Mouse (Mus musculus): Measurements from ENCODE around the gene Adrb1.

DNA sequence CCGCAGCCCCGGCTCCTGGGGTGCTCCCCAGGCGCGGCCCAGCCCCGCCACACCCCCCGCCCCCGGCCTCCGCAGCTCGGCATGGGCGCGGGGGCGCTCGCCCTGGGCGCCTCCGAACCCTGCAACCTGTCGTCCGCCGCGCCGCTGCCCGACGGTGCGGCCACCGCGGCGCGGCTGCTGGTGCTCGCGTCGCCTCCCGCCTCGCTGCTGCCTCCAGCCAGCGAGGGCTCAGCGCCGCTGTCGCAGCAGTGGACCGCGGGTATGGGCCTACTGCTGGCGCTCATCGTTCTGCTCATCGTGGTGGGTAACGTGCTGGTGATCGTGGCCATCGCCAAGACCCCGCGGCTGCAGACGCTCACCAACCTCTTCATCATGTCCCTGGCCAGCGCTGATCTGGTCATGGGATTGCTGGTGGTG is 300 bp downstream of the Adrb1 start:
- TF ChIP-seq CTCF (IDR thresholded peaks at IDR 0.05; ENCODE audit: insufficient read depth, low read length) (no peak), POLR2A (IDR thresholded peaks at IDR 0.05; ENCODE audit: borderline replicate concordance, extremely low read depth, low read depth, low read length) (no peak)

Data from lung, adult 2 months (tissue).